Mouse (Mus musculus) erythroid progenitor cell, adult 5-6 weeks (primary cell): ENCODE measurements around the gene Rasa4. TPM values are rescaled to one million over a fixed set of nuclear protein-coding genes. Genes with fewer than 3 reads are reported as not detected.
"Not testable (repeated sequence)": the region's sequence is repeated elsewhere in the genome, so short reads cannot be mapped to it uniquely, and the experiment has no call there.

ENCODE experiments used
- ATAC-seq: replicated peaks from 2 replicates; pipeline ENCODE4 v1.8.0; 2016; ENCODE audit warnings: moderate number of reproducible peaks, mild to moderate bottlenecking, moderate TSS enrichment, inconsistent platforms; ENCODE audit not compliant: poor library complexity, low FRiP score, severe bottlenecking
- total RNA-seq, 2 experiments: library from RNA; stranded (forward) in 1 of 2; stranded (reverse) in 1 of 2; fragments of 150-400 nt in 1 of 2; fragments of 186-747, 209-891 nt in 1 of 2; gene quantifications; 2 replicates each; pipeline versions ENCODE4 v1.2.3 to v1.2.4; 2015 to 2017; ENCODE audit warnings: low replicate concordance in 2 of 2

Rasa4 gene
- total RNA-seq (2015; ENCODE audit: low replicate concordance) (2.5 and 10.5 TPM in 2 replicates), total RNA-seq (2017; ENCODE audit: low replicate concordance) (0.83 and 2.8 TPM in 2 replicates)

DNA sequence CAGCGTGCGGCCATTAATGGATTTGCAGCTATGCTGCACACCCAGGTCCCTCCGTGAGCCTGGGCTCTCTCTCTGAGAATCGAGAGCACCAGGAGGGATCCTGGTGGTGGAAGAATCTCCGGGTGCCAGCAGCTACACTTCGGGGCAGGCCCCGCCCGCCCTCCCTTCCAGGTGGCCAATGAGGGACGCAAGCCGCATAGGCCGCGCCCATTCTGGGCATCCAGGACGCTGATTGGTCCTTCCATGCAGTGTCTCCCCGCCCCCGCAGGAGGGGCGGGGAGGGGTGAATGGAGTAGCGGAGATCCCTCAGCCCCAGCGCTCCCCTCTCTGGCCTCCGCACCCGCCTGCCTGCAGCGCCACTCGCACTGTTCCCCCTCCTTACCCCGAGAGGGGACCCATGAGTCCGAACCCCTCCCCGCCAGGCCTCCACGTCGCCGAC lies at the start of gene Rasa4:
Rasa4 (plus strand) TSS at position 248 of the 439 bp plus-strand sequence.
- ATAC-seq, result peak; percentile 99

DNA sequence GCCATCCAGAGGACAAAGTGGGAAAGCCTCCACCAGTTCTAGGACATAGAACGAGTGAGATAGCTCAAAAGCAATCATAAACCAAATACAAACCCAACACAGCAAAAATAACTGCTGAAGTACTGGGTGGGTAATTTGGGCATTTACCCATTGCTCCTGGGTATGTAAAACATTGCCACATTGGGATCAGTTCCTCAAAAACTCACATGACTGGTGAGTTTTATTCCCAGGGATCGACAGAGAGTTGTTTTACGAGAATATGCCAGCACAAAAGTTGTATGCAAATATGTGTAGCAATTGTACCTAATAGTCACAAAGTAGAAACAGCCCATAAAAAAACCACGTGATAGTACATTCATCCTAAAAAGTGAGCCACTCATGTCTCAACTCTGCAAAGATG lies 48.8 kb upstream of the Rasa4 start:
- ATAC-seq, result no peak

DNA sequence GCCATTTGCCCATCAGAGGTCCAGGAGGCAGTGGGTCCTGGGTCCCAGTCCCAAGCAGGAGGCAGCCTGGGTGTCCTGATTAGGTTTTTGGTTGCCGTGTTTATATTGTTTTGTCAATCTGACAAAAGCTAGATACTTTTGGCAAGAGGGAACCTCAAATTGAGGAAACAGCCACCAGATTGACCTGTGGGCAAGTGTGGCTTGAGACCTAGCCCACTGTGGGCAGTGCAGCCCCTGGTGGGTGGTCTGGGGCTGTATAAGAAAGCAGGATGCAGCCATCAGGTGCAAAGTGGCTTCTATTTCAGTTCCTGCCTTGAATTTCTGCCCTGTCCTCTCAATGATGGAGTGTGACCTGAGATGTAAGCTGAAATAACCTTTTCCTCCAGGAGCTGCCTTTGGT lies 48.4 kb upstream of the Rasa4 start:
- ATAC-seq, result no peak

DNA sequence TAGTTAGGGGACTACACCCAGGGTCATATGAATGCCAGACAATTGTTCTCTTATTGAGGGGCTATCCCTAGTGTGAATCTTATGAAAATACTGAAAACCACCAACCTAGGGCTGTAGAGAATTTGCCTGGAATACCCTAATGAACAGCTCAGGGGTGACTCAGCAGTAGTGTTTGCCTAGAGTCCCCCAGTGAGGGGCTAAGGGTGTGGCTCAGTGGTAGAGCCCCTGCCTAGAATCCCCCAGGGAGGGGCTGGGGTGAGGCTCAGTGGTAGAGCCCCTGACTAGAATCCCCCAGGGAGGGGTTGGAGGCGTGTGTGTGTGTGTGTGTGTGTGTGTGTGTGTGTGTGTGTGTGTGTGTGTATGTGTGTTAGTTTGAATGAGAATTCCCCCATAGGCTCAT lies 47.0 kb upstream of the Rasa4 start:
- ATAC-seq, result no peak

DNA sequence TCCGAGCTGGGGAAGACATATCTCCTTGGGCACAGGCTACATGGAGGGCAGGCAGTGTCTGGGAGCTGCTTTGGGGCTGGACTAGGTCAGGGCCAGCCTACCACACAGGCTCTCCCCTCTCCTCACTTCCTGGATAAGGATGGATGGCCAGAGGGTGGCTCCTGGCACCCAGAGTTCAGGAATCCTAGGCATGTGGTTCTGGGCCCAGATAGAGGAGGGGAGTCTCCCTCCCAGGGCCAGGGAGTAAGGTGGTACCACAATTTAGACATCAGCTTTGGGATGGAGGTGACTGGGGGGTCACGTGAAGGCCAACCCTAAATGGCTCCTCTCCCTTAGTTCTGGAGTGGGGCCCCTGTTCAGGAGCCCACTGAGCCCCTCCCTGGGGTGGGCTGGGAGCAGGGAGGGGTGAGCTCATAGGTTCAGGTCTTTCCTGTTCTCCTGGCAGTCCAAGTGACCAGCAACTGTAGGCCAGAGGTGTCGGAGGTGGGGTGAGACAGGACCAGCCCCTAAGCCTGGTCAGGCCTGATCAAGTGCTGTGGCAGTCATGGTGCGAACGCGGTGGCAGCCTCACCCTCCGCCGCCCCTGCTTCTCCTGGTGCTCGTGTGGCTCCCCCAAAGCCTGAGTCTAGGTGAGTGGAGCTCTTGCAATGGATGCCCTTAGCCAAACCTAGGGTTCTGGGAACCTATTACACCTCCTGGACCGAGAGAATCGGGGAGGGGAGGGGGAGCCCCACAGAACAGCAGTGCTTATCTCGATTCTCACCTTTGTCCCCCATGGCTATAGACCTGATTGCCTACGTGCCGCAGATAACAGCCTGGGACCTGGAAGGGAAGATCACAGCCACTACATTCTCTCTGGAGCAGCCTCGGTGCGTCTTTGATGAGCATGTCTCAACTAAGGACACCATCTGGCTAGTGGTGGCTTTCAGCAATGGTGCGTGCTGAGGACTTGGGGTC lies 45.2 kb upstream of the Rasa4 start, which contains the start of gene Upk3b:
Upk3b (plus strand) TSS at position 239 of the 957 bp plus-strand sequence.
- no peak for ATAC-seq

DNA sequence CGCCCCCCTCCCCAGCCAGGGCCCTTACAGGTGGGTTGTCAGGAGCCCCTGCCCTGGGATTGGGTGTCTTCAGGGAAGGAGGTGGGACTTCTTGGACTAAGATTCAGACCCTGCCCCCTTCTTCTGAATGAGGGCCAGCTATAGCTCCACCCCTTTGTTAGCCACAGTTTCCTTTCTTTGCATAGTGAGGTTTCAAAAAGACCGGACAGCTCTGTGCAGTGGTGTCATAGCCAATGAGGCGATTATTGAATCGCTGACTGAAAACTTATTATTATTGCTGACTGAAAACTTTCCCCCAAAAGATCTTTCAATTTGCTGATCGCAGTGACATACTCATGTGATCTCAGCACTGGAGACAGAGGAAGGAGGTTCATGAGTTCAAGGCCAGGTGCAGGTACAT lies 43.5 kb upstream of the Rasa4 start:
- no peak for ATAC-seq

DNA sequence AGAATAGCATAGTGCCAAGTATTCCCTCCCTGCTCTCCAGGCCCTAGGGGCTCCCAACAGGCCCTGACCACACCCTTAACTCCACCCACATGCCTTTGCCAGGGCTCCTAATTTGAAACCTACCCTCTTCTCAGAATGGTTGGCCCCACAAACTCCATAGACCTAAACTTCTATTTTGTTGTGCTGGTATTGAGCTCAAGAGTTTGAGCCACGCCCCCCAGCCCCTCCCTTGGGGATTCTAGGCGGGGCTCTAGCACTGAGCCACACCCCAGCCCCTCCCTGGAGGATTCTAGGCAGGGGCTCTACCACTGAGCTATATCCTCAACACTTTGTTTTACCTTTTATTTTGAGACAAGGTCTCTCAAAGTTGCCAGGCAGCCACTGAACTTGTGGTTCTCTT lies 42.5 kb upstream of the Rasa4 start:
- ATAC-seq, result no peak

DNA sequence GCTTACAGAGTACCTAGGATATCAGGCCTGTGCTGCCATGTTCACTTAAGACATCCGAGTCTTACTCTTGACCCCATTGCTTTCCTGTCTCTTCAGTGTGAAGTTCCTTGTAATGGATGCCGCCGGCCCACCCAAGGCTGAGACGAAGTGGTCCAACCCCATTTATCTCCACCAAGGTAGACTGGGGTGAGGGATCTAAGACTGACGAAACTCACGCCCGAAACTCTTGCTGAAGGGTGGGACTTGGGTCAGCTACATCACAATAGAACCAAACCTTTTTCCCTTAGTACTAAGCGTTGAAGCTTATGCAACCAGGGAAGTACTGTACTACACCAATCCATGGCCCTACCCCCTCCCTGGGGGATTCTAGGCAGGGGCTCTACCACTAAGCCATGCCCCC lies 42.0 kb upstream of the Rasa4 start:
- no peak for ATAC-seq

DNA sequence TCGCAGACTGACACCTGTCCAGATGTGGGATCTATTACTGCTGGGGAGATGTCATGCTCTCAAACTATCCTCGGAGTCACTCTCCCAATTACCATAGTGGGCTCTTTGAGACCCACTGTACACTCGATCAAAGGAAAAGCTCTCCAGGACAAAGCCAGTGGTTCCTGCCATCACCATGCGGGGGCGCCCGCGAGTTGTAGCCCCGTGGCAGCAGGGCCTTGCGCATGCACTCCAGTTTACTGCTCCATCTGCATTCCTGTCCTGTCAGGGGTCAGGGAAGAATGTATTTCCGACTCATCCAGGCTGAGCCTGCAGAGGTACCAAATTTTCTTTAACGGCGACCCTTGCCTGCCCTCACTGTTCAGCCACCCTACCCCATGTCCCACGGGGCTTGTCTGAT lies 38.9 kb upstream of the Rasa4 start:
- no peak for ATAC-seq

DNA sequence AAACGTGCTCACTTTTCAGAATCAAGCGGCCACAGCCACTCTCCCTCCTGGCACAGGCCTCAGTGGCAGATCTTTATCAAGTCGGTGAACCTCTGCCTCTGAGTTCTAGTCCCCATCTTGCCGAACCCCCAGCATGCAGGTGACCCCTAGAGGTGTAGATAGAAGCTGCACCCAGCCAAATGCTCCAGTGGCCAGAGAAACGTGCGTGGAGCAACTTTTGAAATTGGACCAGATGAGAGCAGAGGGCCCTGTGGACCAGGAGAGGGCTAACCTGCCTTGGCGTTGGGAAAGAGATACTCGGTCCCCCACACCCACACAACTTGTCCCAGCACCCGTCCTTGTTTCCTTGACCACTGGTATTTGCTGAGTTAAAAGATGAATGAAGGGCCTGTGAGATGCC lies 38.3 kb upstream of the Rasa4 start:
- ATAC-seq, result no peak

DNA sequence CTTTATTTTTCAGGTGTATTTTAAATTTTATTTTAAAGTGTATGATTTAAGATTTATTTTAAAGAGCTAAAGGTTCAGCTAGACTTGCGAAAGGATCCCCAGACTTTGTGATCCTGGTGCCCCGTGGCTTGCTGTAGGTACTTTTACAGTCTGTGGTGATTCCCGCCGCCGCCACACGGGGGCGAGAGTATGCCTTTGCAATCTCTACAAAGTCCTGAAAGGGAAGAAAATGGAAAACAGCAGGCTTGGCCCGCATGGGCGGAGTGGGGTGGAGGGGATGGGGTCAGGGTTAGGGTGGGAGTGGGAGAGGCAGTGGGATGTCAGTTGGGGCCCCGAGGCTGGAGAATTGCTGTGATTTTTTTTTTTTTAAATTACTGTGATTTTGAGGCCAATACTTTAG lies 37.7 kb upstream of the Rasa4 start:
- peak; percentile 52; the same call in 1 of the 2 replicates for ATAC-seq

DNA sequence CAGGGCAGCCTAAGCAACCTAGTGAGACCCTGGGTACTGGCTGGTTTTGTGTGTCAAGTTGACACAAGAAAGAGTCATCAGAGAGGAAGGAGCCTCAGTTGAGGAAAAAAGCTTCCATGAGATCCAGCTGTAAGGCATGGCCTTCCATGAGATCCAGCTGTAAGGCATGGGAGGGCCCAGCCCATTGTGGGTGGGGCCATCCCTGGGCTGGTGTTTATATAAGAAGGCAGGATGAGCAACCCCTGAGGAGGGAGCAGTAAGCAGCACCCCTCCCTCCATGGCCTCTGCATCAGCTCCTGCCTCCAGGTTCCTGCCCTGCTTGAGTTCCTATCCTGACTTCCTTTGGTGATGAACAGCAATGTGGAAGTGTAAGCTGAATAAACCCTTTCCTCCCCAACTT lies 35.2 kb upstream of the Rasa4 start:
- ATAC-seq, result not testable (repeated sequence)

DNA sequence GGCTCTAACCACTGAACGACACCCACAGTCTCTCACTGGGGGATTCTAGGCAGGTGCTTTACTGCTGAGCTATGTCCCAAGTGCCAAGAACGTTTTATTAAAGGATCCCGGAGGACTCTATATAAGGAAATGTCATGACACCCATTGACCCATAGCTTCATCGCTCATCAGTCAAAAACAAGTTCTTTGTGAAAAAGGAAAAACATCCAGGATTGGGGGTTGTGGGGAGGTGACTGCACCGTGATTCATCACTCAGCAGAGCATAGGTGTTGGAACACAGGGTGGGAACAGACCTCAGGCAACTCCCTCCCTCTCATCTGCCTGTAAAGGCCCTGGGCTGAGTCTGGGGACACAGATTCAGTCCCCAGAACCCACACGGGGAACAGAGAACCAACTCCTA lies 33.8 kb upstream of the Rasa4 start:
- ATAC-seq, result no peak

DNA sequence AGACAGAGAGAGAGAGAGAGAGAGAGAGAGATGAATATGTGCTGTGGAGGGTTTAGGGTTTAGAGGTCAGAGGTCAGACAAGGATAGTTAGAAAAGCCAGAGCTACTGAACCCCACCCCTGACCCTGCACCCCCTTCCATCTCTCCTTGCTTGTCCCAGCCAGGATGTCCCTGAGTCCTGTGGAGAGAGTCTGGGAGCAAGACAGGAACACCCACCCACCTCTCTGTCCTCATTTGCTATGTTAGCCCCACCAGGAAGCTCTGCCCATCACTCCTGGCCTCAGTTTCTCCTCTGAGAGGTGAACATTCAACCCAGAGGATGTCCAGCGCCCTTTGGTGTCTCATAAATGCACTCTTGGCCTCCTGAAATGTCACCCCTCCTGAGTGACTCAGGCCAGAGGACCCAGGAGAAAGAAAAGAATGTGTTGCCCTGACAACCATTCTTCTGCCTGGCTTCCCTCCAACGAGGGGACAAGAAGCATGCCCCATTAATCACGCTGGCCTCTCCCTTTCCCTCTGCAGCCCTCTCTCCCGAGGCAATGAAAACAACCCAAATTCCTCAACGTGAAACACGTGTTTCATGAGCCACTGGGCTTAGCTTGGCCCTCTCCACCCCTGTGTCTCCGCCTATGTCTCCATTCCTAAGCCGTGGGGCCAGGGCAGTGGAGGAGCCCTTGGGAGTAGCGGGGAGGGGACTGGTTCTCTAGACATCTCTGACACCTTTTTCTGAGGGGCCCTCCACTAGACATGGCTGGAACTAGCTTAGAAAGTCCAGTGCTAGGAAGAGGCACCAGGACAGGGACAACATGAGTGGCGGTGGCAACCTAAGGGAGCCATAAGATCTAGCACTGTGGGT lies 32.3 kb upstream of the Rasa4 start:
- no peak for ATAC-seq

DNA sequence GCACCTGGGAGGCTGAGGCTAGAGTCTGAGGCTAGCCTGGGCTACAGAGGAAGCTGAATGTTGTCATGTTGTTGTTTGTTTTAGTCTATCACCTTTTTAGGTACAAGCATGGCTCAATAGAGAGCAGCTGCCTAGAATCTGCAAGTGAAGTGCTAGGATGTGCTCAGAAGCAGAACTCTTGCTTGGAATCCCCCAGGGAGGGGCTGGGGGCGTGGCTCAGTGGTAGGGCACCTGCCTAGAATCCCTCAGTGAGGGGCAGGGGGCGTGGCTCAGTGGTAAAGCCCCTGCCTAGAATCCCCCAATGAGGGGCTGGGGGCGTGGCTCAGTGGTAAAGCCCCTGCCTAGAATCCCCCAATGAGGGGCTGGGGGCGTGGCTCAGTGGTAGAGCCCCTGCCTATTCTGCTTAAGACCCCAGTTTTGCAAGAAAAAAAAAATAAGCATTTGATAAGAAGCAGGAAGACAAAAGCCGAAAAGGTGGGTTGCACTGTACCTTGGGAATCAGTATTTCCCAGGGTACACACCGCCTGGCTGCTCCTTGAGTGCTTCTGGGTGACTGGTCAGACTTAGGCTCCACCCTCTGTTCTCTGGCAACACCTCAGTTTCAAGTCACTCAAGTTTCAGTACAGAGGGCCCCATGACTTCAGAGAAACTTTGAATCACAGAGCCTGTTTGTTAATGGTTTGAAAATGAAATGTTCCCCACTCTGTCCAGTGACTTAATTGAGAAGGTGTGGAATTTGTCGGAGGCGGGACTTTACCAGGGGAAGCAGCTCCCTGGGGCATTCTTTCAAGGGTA lies 30.7 kb upstream of the Rasa4 start:
- ATAC-seq, result no peak

DNA sequence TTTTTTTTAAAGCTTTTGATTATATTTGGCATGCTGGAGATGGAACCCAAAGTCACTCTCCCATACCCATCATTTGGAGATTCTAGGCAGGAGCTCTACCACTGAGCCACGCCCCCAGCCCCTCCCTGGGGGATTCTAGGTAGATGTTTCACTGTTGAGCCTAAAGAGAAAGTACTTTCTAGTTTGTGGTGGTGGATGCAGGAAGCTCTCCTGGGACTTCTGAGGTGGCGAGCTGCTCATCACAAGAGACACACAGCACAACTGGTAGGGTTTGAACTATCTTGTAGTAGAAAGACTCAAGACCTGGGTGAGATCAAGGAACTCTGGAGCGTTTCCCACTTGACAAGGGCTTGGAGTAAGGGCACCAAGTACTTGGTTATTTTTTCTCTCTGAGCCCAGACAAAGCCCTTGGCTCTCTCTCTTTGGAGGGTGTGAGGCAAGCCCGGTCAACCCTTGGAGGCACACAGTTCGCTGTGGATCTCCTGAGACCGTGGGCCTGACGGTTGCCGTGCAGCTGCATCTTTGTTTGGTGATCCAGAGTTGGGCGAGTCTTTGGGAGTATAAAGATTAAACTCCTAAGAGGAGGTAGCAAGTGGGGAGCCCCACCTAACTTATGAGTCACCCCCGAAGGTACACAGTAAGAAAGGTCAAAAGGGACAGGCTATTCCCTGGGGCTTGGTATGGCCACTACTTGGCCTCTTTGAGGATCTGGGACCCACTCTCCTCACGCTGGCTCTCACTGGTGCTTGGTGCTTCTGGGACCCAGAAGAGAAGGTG lies 29.2 kb upstream of the Rasa4 start, which contains the start of gene Upk3bl:
Upk3bl (plus strand) TSS at position 192 of the 777 bp plus-strand sequence.
- ATAC-seq, result no peak

DNA sequence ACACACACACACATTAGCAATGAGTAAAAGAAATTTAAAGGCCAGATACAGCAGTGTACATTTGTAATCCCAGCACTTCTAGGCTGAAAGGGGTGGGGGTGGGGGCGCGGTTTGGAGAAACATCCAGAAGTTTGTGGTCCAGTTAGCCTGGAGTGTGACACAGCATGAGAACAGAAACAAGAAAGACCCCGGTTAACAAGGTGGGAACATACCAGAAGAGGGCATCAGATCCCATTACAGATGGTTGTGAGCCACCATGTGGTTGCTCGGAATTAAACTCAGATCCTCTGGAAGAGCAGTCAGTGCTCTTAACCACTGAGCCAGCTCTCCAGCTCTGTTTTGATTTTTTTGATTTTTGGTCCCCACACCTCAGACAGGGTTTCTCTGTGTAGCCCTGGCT lies 27.7 kb upstream of the Rasa4 start:
- ATAC-seq, result no peak

DNA sequence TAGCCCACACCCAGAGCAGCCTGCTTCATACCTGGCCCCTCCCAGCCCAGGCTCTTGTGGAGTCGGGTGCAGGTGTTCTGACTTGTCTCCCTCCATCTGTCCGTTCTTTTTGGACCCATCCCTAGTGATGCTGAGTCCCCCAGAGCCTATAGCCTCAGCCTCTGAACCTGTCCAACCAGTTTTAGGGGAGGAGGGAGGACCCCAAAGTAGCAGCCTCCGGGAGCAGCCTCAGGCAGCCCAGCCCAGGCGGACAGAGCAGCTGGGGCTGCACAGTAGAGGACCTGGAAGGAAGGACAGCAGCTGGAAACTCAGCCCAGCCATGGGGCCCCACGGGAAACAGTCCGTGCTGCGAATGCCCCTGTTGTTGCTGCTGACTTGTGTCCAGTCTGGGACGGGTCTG lies 26.6 kb upstream of the Rasa4 start:
- ATAC-seq, result no peak

DNA sequence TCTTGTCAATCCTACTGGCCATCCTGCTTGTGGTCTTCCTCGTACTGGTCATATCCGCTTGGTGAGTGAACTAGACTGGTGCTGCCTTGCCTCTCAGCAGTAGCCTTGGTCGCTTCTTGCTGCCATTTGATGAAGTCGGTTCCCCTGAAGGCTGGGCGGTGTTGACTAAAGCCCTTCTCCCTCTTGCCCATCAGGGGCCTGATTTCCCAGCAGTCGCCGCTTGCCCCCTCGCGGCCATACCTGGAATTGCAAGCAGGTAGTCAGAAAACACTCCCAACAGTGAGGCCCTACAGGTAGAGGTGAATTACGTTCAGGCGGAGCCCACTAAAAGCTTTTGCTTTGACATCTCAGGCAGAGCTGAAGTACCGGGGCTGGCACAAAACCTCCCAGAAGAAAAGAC lies 22.1 kb upstream of the Rasa4 start:
- ATAC-seq, result no peak; the same call in 1 of the 2 replicates
